Comparison of ENCODE assay signal across 8 mouse cellular contexts in genomic region chrX:170009016-170009750, GRCm38 (mm10). TPM values are rescaled to one million over a fixed set of nuclear protein-coding genes. Genes with fewer than 3 reads are reported as not detected.
DNase-seq lines count a peak whose midpoint lies in the region; ATAC-seq and TF ChIP-seq lines count a peak whose summit lies in the region.
"Not testable (repeated sequence)": the region's sequence is repeated elsewhere in the genome, so short reads cannot be mapped to it uniquely, and the experiment has no call there.

Gm21887 (plus strand) TSS chrX:170009659.

- peak within 1 kb of the TSS; percentile 50 for H3K4me3 ChIP-seq in embryonic facial prominence, embryonic 13.5 days
- H3K4me3 ChIP-seq in heart, adult 2 months, result peak within 1 kb of the TSS; percentile 57
- H3K4me3 ChIP-seq in limb, embryonic 14.5 days (replicated peaks; ENCODE audit: low read length), result peak within 1 kb of the TSS; percentile 49
- H3K4me3 ChIP-seq in midbrain, embryonic 16.5 days (ENCODE audit: low read depth, low read length), result peak within 1 kb of the TSS; percentile 40

- not testable (repeated sequence) for TF ChIP-seq CTCF in heart, adult 2 months (IDR thresholded peaks at IDR 0.05)

- not testable (repeated sequence) for TF ChIP-seq EP300 in heart, adult 2 months (IDR thresholded peaks at IDR 0.05; ENCODE audit: insufficient read depth, low read depth, low read length)

- H3K9me3 ChIP-seq in embryonic facial prominence, embryonic 13.5 days, result peaks cover 48% of the 10 kb centered on the region
- H3K9me3 ChIP-seq in limb, embryonic 14.5 days (ENCODE audit: control insufficient read depth, low read length), result peaks cover 51% of the 10 kb centered on the region
- H3K9me3 ChIP-seq in midbrain, embryonic 16.5 days (replicated peaks; ENCODE audit: control insufficient read depth, low read length, poor library complexity, severe bottlenecking), result peaks cover 17% of the 10 kb centered on the region

- not testable (repeated sequence) for H3K27me3 ChIP-seq in embryonic facial prominence, embryonic 13.5 days; heart, adult 2 months (ENCODE audit: control insufficient read depth, insufficient read depth, low read length); limb, embryonic 14.5 days (ENCODE audit: control insufficient read depth, insufficient read depth, low read length); midbrain, embryonic 16.5 days (ENCODE audit: control insufficient read depth, insufficient read depth, low read depth, low read length)

- intact Hi-C loops in heart, adult 2 months (cut with DNase I), result not testable (repeated sequence)

- H3K79me2 ChIP-seq in heart, adult 2 months (replicated peaks; ENCODE audit: control insufficient read depth, insufficient read depth, low read length), result not testable (repeated sequence)

- peak within 1 kb of the TSS; percentile 72 for H3K9ac ChIP-seq in embryonic facial prominence, embryonic 13.5 days
- H3K9ac ChIP-seq in heart, adult 2 months (ENCODE audit: low read depth, low read length), result peak within 1 kb of the TSS; percentile 68
- H3K9ac ChIP-seq in limb, embryonic 14.5 days (ENCODE audit: low read depth, low read length, severe bottlenecking), result peak within 1 kb of the TSS; percentile 79
- H3K9ac ChIP-seq in midbrain, embryonic 16.5 days (ENCODE audit: low read depth, low read length), result peak within 1 kb of the TSS; percentile 16

- H3K36me3 ChIP-seq in embryonic facial prominence, embryonic 13.5 days, result peaks cover 19% of the 10 kb centered on the region
- H3K36me3 ChIP-seq in heart, adult 2 months (ENCODE audit: control insufficient read depth, insufficient read depth, low read length), result not testable (repeated sequence)
- H3K36me3 ChIP-seq in limb, embryonic 14.5 days (ENCODE audit: control insufficient read depth, insufficient read depth, low read length), result peaks cover 19% of the 10 kb centered on the region
- H3K36me3 ChIP-seq in midbrain, embryonic 16.5 days (ENCODE audit: control insufficient read depth, insufficient read depth, low read length), result peaks cover 11% of the 10 kb centered on the region

- peak within 1 kb of the TSS; percentile 73 for H3K27ac ChIP-seq in embryonic facial prominence, embryonic 13.5 days
- peak within 1 kb of the TSS; percentile 67 for H3K27ac ChIP-seq in heart, adult 2 months
- peak within 1 kb of the TSS; percentile 85 for H3K27ac ChIP-seq in limb, embryonic 14.5 days (replicated peaks; ENCODE audit: low read depth, low read length)
- H3K27ac ChIP-seq in midbrain, embryonic 16.5 days (ENCODE audit: low read length), result peak within 1 kb of the TSS; percentile 28

- 72% methylated on average over 116 of the region's 118 CpGs for WGBS in embryonic facial prominence, embryonic 13.5 days
- whole genome bisulfite sequencing in heart, adult 2 months, result 82% methylated on average over 118 of the region's 118 CpGs
- WGBS in limb, embryonic 14.5 days, result 65% methylated on average over 115 of the region's 118 CpGs
- 62% methylated on average over 116 of the region's 118 CpGs for WGBS in midbrain, embryonic 16.5 days

- not testable (repeated sequence) for TF ChIP-seq POLR2A in heart, adult 2 months (IDR thresholded peaks at IDR 0.05; ENCODE audit: insufficient read depth, low read depth, low read length)
- 0 out of 2 replicates have a peak, but pooled peaks have one; percentile 38 for TF ChIP-seq POLR2A in limb, embryonic 14.5 days (IDR thresholded peaks at IDR 0.05; ENCODE audit: borderline replicate concordance, extremely low read depth, insufficient read depth, insufficient read length)

- H3K4me2 ChIP-seq in embryonic facial prominence, embryonic 13.5 days, result peak within 1 kb of the TSS; percentile 12
- peak within 1 kb of the TSS; percentile 27 for H3K4me2 ChIP-seq in limb, embryonic 14.5 days (replicated peaks; ENCODE audit: low read depth, low read length, severe bottlenecking)
- not testable (repeated sequence) for H3K4me2 ChIP-seq in midbrain, embryonic 16.5 days (ENCODE audit: low read length)

- peak; percentile 95 for DNase-seq in 416B (ENCODE audit: low read depth)
- DNase-seq in adrenal gland, postnatal 4 days (ENCODE audit: low spot score in 2 of 2), result peak; percentile 94 to 100
- DNase-seq in heart, adult 2 months, result peak; percentile 100
- peak; percentile 82 to 95 for DNase-seq in kidney, adult 8-10 months
- peak; percentile 94 for DNase-seq in limb, embryonic 14.5 days (ENCODE audit: low spot score)
- DNase-seq in spleen, postnatal 10 days (ENCODE audit: low spot score in 2 of 2), result peak; percentile 98 to 100

- peak; percentile 87 for ATAC-seq in embryonic facial prominence, embryonic 13.5 days (ENCODE audit: insufficient number of reproducible peaks, insufficient read depth, low FRiP score, low TSS enrichment, low read depth)
- peak; percentile 87 for ATAC-seq in limb, embryonic 14.5 days (ENCODE audit: low FRiP score, low read depth)
- peak; percentile 90 for ATAC-seq in midbrain, embryonic 16.5 days

- H3K4me1 ChIP-seq in embryonic facial prominence, embryonic 13.5 days; heart, adult 2 months (ENCODE audit: control insufficient read depth, insufficient read depth, low read length); limb, embryonic 14.5 days (ENCODE audit: control insufficient read depth, insufficient read depth, low read length); midbrain, embryonic 16.5 days (ENCODE audit: control insufficient read depth, insufficient read depth, low read length): not testable (repeated sequence)

RNA-seq across cellular contexts. Expression of gene Gm21887, which starts in this region (rescaled TPM):
- total RNA-seq in adrenal gland, postnatal 4 days (2021), result 100 to 1,000 TPM; 355 to 363 TPM
- 188 and 256 TPM in 2 replicates for polyA plus RNA-seq in embryonic facial prominence, embryonic 13.5 days (2015; fragmentation: Nextera tagmentation; extraction: Ambion mirVana)
- 10 to 100 TPM; 22.9 to 27.8 TPM for total RNA-seq in heart, adult 2 months (2021)
- 27.5 and 60.9 TPM in 2 replicates for polyA plus RNA-seq in heart, adult 2 months (2012; rRNA removed)
- polyA plus RNA-seq in limb, embryonic 14.5 days (2012; rRNA removed), result 580 and 2,943 TPM in 2 replicates
- 187 and 412 TPM in 2 replicates for polyA plus RNA-seq in limb, embryonic 14.5 days (2014; fragmentation: Nextera tagmentation; extraction: Ambion mirVana)
- 124 and 217 TPM in 2 replicates for polyA plus RNA-seq in midbrain, embryonic 16.5 days (2015; fragmentation: Nextera tagmentation; extraction: Ambion mirVana)

Comparison
In these comparisons a context has a peak if more than half of its experiments do, and no peak if none do; other contexts are left out.
1. Peak in every context shown above with its lines: DNase-seq, ATAC-seq, H3K4me3 ChIP-seq and H3K27ac ChIP-seq.
2. RNA of gene Gm21887 (total RNA-seq): 355 to 363 TPM in adrenal gland, postnatal 4 days; 22.9 to 27.8 TPM in heart, adult 2 months; every median in the first group is over 10 times any median in the second.
3. H3K27ac ChIP-seq: peak in every context shown above with its lines; median percentile 85 in limb, embryonic 14.5 days; 73 in embryonic facial prominence, embryonic 13.5 days; 67 in heart, adult 2 months; 28 in midbrain, embryonic 16.5 days.
4. H3K9ac ChIP-seq: peak in every context shown above with its lines; median percentile 79 in limb, embryonic 14.5 days; 72 in embryonic facial prominence, embryonic 13.5 days; 68 in heart, adult 2 months; 16 in midbrain, embryonic 16.5 days.